Mouse (Mus musculus) lung, adult 10 weeks (tissue): ENCODE data around the gene Mrps30. TPM values are rescaled to one million over a fixed set of nuclear protein-coding genes. Genes with fewer than 3 reads are reported as not detected.

Experiments used
- polyA plus RNA-seq: library from polyadenylated mRNA; stranded (reverse); fragments of 350-450 nt; fragmentation: Illumina TruSeq; extraction: RNeasy Lipid Tissue Mini Kit (QIAGEN cat#74804); gene quantifications from one replicate; pipeline ENCODE4 v1.2.3, GENCODE M21; 2014; ENCODE audit warnings: low read depth, low replicate concordance; ENCODE audit not compliant: insufficient read depth

The Mrps30 gene
- polyA plus RNA-seq: 9.3 TPM

GRCm38 (mm10) chr13:118386511-118387447 lies at the start of gene Mrps30, which contains the start of gene B430218F22Rik:
Mrps30 (minus strand) TSS chr13:118387252.
B430218F22Rik (plus strand) TSS chr13:118386630.

Other genes with a start within 250 kb of the Mrps30 start
- not detected for gene B430218F22Rik, start 622 bp downstream of the Mrps30 start, polyA plus RNA-seq